Mouse (Mus musculus) intestine, embryonic 14.5 days (tissue): Measurements from ENCODE around the gene Iqcd. TPM values are rescaled to one million over a fixed set of nuclear protein-coding genes. Genes with fewer than 3 reads are reported as not detected.

Experiments used
- polyA plus RNA-seq: library from polyadenylated mRNA; unstranded; fragments of >200 nt; fragmentation: Nextera tagmentation; extraction: Ambion mirVana; gene quantifications from 2 replicates; pipeline ENCODE4 v1.2.1, GENCODE M21; 2014

Gene Iqcd
- polyA plus RNA-seq, 1 experiment from 2014 or later, result 0.24 TPM

Other genes with a start within 250 kb of the Iqcd start
- gene Lhx5, start 157.3 kb upstream of the Iqcd start, polyA plus RNA-seq, result not detected in 2 replicates
- gene Sdsl, start 116.2 kb upstream of the Iqcd start, polyA plus RNA-seq, result 8.4 and 9.9 TPM in 2 replicates
- not detected in 2 replicates for gene Sds, start 112.5 kb upstream of the Iqcd start, polyA plus RNA-seq
- gene Plbd2, start 85.4 kb upstream of the Iqcd start, polyA plus RNA-seq, result 36.5 and 42.1 TPM in 2 replicates
- 3.3 and 3.8 TPM in 2 replicates for gene Slc8b1, start 77.8 kb upstream of the Iqcd start, polyA plus RNA-seq
- 22.7 and 23.6 TPM in 2 replicates for gene Tpcn1, start 343 bp upstream of the Iqcd start, polyA plus RNA-seq
- gene Rita1, start 23.6 kb downstream of the Iqcd start, polyA plus RNA-seq, result 8.1 and 9.4 TPM in 2 replicates
- 39.3 and 41.0 TPM in 2 replicates for gene Ddx54, start 23.7 kb downstream of the Iqcd start, polyA plus RNA-seq
- gene Cfap73, start 45.2 kb downstream of the Iqcd start, polyA plus RNA-seq, result not detected in 2 replicates
- 0.15 and 0.50 TPM in 2 replicates for gene Rasal1, start 59.8 kb downstream of the Iqcd start, polyA plus RNA-seq
- 3.7 and 4.0 TPM in 2 replicates for gene Dtx1, start 122.9 kb downstream of the Iqcd start, polyA plus RNA-seq
- gene Oas2, start 160.8 kb downstream of the Iqcd start, polyA plus RNA-seq, result 0.26 and 0.50 TPM in 2 replicates
- gene Oas3, start 188.6 kb downstream of the Iqcd start, polyA plus RNA-seq, result 0.49 and 0.60 TPM in 2 replicates
- not detected in 2 replicates for gene Oas1e, start 206.5 kb downstream of the Iqcd start, polyA plus RNA-seq
- gene Oas1c, start 223.5 kb downstream of the Iqcd start, polyA plus RNA-seq, result 0.70 and 0.79 TPM in 2 replicates